Mouse (Mus musculus) limb, embryonic 15.5 days (tissue): Measurements from ENCODE around the gene Apol9b. TPM values are rescaled to one million over a fixed set of nuclear protein-coding genes. Genes with fewer than 3 reads are reported as not detected.

Experiments
- polyA plus RNA-seq: library from polyadenylated mRNA; unstranded; fragments of >200 nt; fragmentation: Nextera tagmentation; extraction: Ambion mirVana; gene quantifications from 2 replicates; pipeline ENCODE4 v1.2.1, GENCODE M21; 2015

Apol9b gene
- polyA plus RNA-seq, 1 experiment from 2014 or later: 0.12 TPM

Other genes starting within 250 kb of the Apol9b start
- not detected in 2 replicates for gene Apol11a, start 220.8 kb upstream of the Apol9b start, polyA plus RNA-seq
- gene Apol7c, start 195.7 kb upstream of the Apol9b start, polyA plus RNA-seq: not detected in 2 replicates
- gene 1700025B11Rik, start 167.1 kb upstream of the Apol9b start, polyA plus RNA-seq: not detected in 2 replicates
- gene Apol10b, start 132.9 kb upstream of the Apol9b start, polyA plus RNA-seq: 0.12 TPM in 2 replicates
- not detected in 2 replicates for gene Gm36245, start 129.8 kb upstream of the Apol9b start, polyA plus RNA-seq
- 0.19 TPM in 1 of 2 replicates, not detected in the other for gene Apol11b, start 85.8 kb upstream of the Apol9b start, polyA plus RNA-seq
- gene Apol7e, start 30.2 kb upstream of the Apol9b start, polyA plus RNA-seq: 0.09 and 0.13 TPM in 2 replicates
- 0.14 and 0.15 TPM in 2 replicates for gene Apol8, start 28.0 kb downstream of the Apol9b start, polyA plus RNA-seq
- 39.9 and 44.1 TPM in 2 replicates for gene Myh9, start 113.1 kb downstream of the Apol9b start, polyA plus RNA-seq
- gene Txn2, start 200.0 kb downstream of the Apol9b start, polyA plus RNA-seq: 231 and 263 TPM in 2 replicates
- 3.7 and 4.2 TPM in 2 replicates for gene Foxred2, start 227.7 kb downstream of the Apol9b start, polyA plus RNA-seq
- 181 and 188 TPM in 2 replicates for gene Eif3d, start 241.8 kb downstream of the Apol9b start, polyA plus RNA-seq